8 mouse cellular contexts compared by ENCODE assay signal in the genomic region with DNA sequence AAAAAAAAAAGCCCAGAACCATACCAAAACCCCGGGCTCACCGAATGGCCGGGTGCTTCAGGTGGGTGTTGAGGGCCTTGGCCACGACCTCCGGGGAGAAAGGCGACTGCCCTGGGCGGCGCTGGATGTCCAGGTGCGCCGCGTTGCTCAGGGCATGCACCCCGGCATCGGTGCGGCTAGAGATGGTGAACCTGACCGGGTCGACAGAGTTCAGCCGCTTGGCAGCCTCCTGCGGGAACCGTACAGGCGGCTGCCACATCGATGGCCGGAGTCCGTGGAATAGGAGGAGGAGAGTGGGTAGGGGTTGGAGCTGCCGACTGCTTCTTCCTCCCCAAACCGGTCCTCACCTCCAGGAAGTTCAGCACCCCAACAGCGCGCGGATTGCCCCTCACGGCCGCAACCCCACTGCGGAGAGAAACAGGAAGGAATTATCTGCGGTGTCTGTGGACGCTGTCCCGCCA. TPM values are rescaled to one million over a fixed set of nuclear protein-coding genes. Genes with fewer than 3 reads are reported as not detected.
DNase-seq lines count a peak whose midpoint lies in the region; TF ChIP-seq lines count a peak whose summit lies in the region.

No protein-coding gene starts in this region.

- TF ChIP-seq POLR2A in spleen, adult 2 months (IDR thresholded peaks at IDR 0.05; ENCODE audit: low read depth, low read length), result no peak
- TF ChIP-seq POLR2A in myocyte (IDR thresholded peaks at IDR 0.05; ENCODE audit: insufficient read length, low read depth), result no peak

- H3K79me2 ChIP-seq in myocyte (ENCODE audit: control insufficient read depth, insufficient read depth), result peaks cover 30% of the 10 kb centered on the region

- peaks cover 17% of the 10 kb centered on the region for H3K36me3 ChIP-seq in spleen, adult 2 months (ENCODE audit: control insufficient read depth, insufficient read depth, low read length)
- H3K36me3 ChIP-seq in myocyte (ENCODE audit: control insufficient read depth, insufficient read depth), result peaks cover 5% of the 10 kb centered on the region

- H3K27ac ChIP-seq in spleen, adult 2 months (ENCODE audit: insufficient read depth, low read length), result no peak overlapping the region

- WGBS in spleen, adult 2 months, result 2% methylated on average over 34 of the region's 34 CpGs

- DNase-seq in cerebellum, adult 9-10 months, result peak; percentile 43
- no peak for DNase-seq in cerebellum, postnatal 14 days
- DNase-seq in spleen, adult 2 months (ENCODE audit: low read depth in 1 of 2, low spot score in 2 of 2), result no peak
- DNase-seq in spleen, adult 12 weeks (ENCODE audit: low spot score), result no peak
- peak; percentile 46 for DNase-seq in kidney, postnatal 10 days
- no peak for DNase-seq in ovary, postnatal 14 days (ENCODE audit: low spot score)
- no peak for DNase-seq in right cerebral cortex, postnatal 14 days

- peak overlapping the region; percentile 82 for H3K4me2 ChIP-seq in myocyte (ENCODE audit: low read depth)

- peaks cover 22% of the 10 kb centered on the region for H3K4me1 ChIP-seq in spleen, adult 2 months (ENCODE audit: control insufficient read depth, insufficient read depth, insufficient read length)

- peak overlapping the region; percentile 94 for H3ac ChIP-seq in myocyte (ENCODE audit: control insufficient read depth, insufficient read length)

- H3K4me3 ChIP-seq in spleen, adult 2 months (ENCODE audit: extremely low read depth, insufficient read depth, insufficient read length), result peak overlapping the region; percentile 81
- peak overlapping the region; percentile 78 for H3K4me3 ChIP-seq in myocyte

- no peaks in the 10 kb centered on the region for H3K27me3 ChIP-seq in spleen, adult 2 months (ENCODE audit: control insufficient read depth, insufficient read depth, low read length)
- no peaks in the 10 kb centered on the region for H3K27me3 ChIP-seq in myocyte (ENCODE audit: control insufficient read depth, insufficient read depth, insufficient read length)

- TF ChIP-seq CTCF in spleen, adult 2 months (IDR thresholded peaks at IDR 0.05; ENCODE audit: extremely low read depth, insufficient read depth, insufficient read length, insufficient replicate concordance), result no peak

TF ChIP-seq in myocyte, 11 proteins besides CTCF, POLR2A, EP300 and RAD21:
- TF ChIP-seq TCF3 (IDR thresholded peaks at IDR 0.05; ENCODE audit: insufficient read length, low read depth) (no peak), TCF12 (IDR thresholded peaks at IDR 0.05; ENCODE audit: insufficient read depth, poor library complexity, severe bottlenecking) (no peak), REST (IDR thresholded peaks at IDR 0.05; ENCODE audit: insufficient read depth, insufficient read length) (no peak), SRF (IDR thresholded peaks at IDR 0.05; ENCODE audit: control insufficient read depth, insufficient read length, low read depth) (no peak), POLR2AphosphoS2 (IDR thresholded peaks at IDR 0.05; ENCODE audit: insufficient read length, low read depth) (no peak), MAX (IDR thresholded peaks at IDR 0.05; ENCODE audit: low read depth) (no peak), MYOG (IDR thresholded peaks at IDR 0.05; ENCODE audit: control insufficient read depth in 1 of 3, insufficient read depth in 1 of 3, insufficient read length in 2 of 3, low read depth in 2 of 3) (no peak), USF1 (IDR thresholded peaks at IDR 0.05; ENCODE audit: low read depth) (no peak), E2F4 (IDR thresholded peaks at IDR 0.05; ENCODE audit: insufficient read depth) (no peak), CEBPB (IDR thresholded peaks at IDR 0.05; ENCODE audit: insufficient read depth, poor library complexity, severe bottlenecking) (no peak), MYOD1 (IDR thresholded peaks at IDR 0.05; ENCODE audit: control insufficient read depth in 1 of 3, insufficient read length in 2 of 3, low read depth in 2 of 3) (no peak)

RNA-seq across cellular contexts. Expression of a gene that starts 0.5 kb away (rescaled TPM):
- polyA plus RNA-seq in spleen, adult 2 months (2012; rRNA removed), result 48.8 and 70.1 TPM in 2 replicates
- polyA plus RNA-seq in myocyte (2012; fragmentation: generic; extraction: Trizol), result 19.1 TPM

RNA-seq across cellular contexts. Expression of a gene that starts 0.6 kb away (rescaled TPM):
- 29.1 and 31.9 TPM in 2 replicates for polyA plus RNA-seq in spleen, adult 2 months (2012; rRNA removed)
- 22.3 TPM for polyA plus RNA-seq in myocyte (2012; fragmentation: generic; extraction: Trizol)

RNA-seq across cellular contexts. Expression of a gene that starts 21.7 kb away (rescaled TPM):
- 31.8 and 36.3 TPM in 2 replicates for polyA plus RNA-seq in spleen, adult 2 months (2012; rRNA removed)
- polyA plus RNA-seq in myocyte (2012; fragmentation: generic; extraction: Trizol), result 72.1 TPM

RNA-seq across cellular contexts. Expression of a gene that starts 21.8 kb away (rescaled TPM):
- polyA plus RNA-seq in spleen, adult 2 months (2012; rRNA removed), result 18.9 and 19.8 TPM in 2 replicates
- 10.5 TPM for polyA plus RNA-seq in myocyte (2012; fragmentation: generic; extraction: Trizol)

RNA-seq across cellular contexts. Expression of a gene that starts 27.9 kb away (rescaled TPM):
- polyA plus RNA-seq in spleen, adult 2 months (2012; rRNA removed), result 0.95 and 1.2 TPM in 2 replicates
- polyA plus RNA-seq in myocyte (2012; fragmentation: generic; extraction: Trizol), result 0.17 TPM

Comparison
In these comparisons a context has a peak if more than half of its experiments do, and no peak if none do; other contexts are left out.
1. DNase-seq: peak in cerebellum, adult 9-10 months (single experiment) and kidney, postnatal 10 days (single experiment); none in cerebellum, postnatal 14 days (0 of 2), spleen, adult 2 months (0 of 2), spleen, adult 12 weeks (single experiment), ovary, postnatal 14 days (single experiment) and right cerebral cortex, postnatal 14 days (single experiment).